Mouse (Mus musculus) thymus, adult 2 months (tissue): ENCODE measurements around the gene Trim14.

ENCODE experiments used
- CTCF ChIP-seq: fragments of 200-500 bp; IDR thresholded peaks from 2 replicates; pipeline ENCODE4 v1.5.1; 2012; ENCODE audit warnings: mild to moderate bottlenecking, control low read depth, low read length, moderate library complexity, borderline replicate concordance; ENCODE audit not compliant: control insufficient read depth, poor library complexity, insufficient read depth; ENCODE audit errors: extremely low read depth
- POLR2A ChIP-seq: fragments of 200-500 bp; IDR thresholded peaks from 2 replicates; pipeline ENCODE4 v1.6.1; 2012; ENCODE audit warnings: mild to moderate bottlenecking, low read length, control low read depth, moderate library complexity; ENCODE audit not compliant: control insufficient read depth, poor library complexity, insufficient read depth; ENCODE audit errors: extremely low read depth

- TF ChIP-seq CTCF (no peak), POLR2A (no peak)
Observed at GRCm38 (mm10) chr4:46556933-46557332, 21.0 kb upstream of the Trim14 start.
